Mouse (Mus musculus) liver, adult 2 months (tissue): ENCODE measurements around the gene Trpm6.

Source experiments
- CTCF ChIP-seq: fragments of 200-500 bp; IDR thresholded peaks from 2 replicates; pipeline ENCODE4 v1.5.1; 2011; ENCODE audit warnings: low read depth, low read length, control low read depth
- POLR2A ChIP-seq: fragments of 200-500 bp; IDR thresholded peaks from 2 replicates; pipeline ENCODE4 v1.6.1; 2011; ENCODE audit warnings: low read length, control low read depth; ENCODE audit not compliant: insufficient read depth; ENCODE audit errors: extremely low read depth

DNA sequence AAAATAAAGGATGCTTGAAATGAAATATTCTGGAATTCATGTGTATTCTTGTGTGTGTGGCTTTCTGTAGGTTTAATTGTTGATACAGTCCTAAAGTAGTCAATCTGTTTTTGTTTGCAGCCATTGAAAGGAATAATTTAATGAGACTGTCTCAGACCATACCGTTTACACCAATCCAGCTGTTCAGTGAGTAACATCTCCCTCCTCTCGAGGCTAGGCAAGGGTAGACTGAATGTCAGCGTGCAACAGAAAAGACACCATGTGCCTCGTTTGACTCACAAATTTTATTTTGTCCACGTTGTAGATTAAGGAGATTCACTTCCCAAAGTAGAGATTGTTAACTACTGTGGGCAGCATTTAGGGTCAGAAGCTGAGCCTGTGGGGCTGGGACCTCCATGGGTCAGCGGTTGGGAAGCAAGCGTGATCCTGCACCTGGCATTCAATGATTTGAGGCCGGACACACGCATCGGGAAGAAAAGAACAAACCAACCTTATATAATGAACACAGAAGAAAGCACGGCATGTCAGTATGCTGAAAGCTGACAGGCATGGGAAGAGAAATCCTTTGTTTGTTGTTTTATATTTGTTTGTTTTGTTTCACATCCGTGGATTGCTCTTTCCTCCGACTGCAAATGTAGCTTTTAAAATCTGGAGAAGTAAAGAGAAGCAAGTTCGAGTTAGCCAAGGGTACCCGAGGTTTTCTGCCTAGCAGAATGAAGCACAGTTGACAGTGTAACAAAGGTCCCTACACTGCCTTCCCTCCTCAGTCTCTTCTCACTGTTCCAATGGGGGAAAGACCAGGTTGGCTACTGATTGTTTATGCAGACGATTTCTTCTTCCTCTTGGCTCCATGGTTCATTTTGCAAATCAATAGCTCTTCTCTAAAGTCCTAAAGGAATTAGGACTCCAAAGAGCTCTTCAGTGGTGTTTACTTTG lies 124.2 kb downstream of the Trpm6 start:
- no peak for TF ChIP-seq CTCF
- TF ChIP-seq POLR2A, result no peak
